Mouse (Mus musculus) cerebellum, adult 11-12 months (tissue): ENCODE results near the gene Rab1b.

Source experiments
- DNase-seq: peaks from one replicate; pipeline ENCODE4 v3.0.0; 2022

The Rab1b gene

DNA sequence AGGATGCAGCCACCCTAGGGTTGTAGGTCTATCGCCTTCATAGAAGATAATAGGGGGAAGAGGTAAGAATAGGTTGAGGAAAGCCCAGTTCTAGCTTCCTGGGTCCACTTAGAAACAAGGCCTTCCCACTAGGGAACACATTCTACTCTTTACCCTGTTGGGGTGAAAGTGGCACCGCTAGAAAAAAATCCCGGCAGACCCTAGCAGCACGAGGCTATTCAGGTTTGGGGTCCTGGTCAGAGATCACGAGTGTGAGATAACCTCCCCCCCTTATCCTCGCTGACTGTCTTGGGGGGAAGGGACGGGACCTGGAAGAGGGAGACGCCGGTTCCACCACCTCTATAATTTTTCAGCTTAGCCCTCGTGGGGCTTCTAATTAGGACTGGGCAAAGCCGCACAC, 35.8 kb downstream of the Rab1b start:
- no peak for DNase-seq

DNA sequence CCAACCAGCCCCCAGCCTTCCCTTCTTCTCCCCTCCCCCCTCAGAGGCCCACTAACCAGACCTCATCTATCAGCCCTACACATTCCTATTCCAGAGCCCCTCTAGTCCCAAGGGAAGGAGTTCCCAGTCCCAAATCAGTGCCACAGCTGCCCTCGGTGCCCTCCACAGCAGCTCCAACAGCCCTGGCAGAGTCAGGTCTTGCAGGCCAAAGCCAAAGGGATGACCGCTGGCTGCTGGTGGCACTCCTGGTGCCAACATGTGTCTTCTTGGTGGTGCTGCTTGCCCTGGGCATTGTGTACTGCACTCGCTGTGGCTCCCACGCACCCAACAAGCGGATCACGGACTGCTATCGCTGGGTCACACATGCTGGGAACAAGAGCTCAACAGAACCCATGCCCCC, 36.9 kb downstream of the Rab1b start:
- DNase-seq = peak; percentile 31

DNA sequence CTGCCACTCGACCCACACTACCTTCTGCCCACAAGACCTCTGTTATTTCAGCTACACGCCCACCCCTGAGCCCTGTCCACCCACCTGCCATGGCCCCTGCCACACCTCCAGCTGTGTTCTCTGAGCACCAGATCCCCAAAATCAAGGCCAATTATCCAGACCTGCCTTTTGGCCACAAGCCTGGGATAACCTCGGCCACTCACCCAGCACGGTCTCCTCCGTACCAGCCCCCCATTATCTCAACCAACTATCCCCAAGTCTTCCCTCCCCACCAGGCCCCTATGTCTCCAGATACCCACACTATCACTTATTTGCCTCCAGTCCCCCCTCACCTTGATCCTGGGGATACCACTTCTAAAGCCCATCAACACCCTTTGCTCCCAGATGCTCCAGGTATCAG, 37.4 kb downstream of the Rab1b start:
- peak; percentile 33 for DNase-seq

DNA sequence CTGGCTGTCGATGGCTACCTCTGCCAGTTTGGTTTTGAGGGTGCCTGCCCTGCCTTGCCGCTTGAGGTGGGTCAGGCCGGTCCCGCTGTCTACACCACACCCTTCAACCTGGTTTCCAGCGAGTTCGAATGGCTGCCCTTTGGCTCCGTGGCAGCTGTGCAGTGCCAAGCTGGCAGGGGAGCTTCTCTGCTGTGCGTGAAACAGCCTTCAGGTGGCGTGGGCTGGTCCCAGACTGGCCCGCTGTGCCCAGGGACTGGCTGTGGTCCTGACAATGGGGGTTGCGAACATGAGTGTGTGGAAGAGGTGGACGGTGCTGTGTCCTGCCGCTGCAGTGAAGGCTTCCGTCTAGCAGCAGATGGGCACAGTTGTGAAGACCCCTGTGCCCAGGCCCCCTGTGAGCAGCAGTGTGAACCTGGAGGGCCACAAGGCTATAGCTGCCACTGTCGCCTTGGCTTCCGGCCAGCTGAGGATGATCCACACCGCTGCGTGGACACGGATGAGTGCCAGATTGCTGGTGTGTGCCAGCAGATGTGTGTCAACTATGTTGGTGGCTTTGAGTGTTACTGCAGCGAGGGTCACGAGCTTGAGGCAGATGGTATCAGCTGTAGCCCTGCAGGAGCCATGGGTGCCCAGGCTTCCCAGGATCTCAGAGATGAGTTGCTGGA, 38.2 kb downstream of the Rab1b start:
- DNase-seq = peak; percentile 47

DNA sequence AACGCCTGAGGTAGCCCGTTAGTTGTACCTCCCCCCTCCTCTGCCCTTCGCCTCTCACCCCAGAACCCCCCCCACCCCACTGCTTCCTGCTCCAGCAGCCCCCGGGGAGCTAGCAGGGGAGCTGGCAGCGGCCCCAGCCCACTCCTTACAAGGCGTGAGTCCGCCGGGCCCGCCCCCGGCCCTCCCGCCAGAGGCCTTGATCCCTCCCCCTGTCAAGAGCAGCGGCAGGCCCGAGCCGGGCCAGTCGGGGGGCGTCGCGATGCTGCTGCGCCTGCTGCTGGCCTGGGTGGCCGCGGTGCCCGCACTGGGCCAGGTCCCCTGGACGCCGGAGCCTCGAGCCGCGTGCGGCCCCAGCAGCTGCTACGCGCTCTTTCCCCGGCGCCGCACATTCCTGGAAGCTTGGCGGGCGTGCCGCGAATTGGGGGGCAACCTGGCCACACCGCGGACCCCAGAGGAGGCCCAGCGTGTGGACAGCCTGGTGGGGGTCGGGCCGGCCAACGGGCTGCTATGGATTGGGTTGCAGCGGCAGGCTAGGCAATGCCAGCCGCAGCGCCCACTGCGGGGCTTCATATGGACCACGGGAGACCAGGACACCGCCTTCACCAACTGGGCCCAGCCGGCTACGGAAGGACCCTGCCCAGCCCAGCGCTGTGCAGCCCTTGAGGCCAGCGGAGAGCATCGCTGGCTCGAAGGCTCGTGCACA, 38.9 kb downstream of the Rab1b start, which contains the start of gene Cd248:
Cd248 (plus strand) TSS at position 212 of the 703 bp plus-strand sequence.
- peak; percentile 38 for DNase-seq

DNA sequence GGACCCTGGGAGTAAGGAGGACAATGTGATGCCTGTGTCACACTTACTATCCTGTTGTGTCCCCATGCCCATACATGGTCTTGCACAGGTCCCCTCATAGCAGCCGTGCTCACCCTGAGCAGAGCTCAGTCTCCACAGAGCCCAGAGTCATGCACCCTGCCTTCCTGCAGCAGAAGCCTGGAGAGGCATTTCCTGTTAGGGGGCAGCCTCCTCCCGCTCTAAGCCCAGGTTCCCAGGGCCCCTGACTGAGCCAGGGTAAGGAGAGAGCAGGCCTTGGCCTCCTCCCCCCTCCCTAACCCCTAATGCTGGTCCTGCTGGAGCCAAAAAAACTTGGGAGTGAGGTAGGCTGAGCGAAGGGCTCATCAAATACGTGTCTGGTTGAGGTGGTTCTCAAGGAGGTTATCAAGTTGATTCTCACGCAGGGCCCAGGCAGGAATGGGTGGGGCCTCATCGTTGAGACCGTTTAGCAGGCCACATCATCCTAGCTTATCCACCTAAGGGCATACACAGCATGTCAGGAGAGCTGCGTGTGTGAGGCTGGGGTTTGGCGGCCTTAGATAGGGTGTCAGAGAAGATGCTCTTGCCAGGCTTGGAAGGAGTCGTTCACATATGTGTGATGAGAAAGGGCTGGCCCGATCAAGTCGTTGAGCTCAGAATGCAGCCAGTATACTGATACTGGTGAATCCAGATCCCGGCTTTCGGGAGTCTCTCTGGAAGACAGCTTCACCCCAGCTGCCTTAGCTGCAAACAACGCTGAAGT, 39.7 kb downstream of the Rab1b start:
- no peak for DNase-seq

DNA sequence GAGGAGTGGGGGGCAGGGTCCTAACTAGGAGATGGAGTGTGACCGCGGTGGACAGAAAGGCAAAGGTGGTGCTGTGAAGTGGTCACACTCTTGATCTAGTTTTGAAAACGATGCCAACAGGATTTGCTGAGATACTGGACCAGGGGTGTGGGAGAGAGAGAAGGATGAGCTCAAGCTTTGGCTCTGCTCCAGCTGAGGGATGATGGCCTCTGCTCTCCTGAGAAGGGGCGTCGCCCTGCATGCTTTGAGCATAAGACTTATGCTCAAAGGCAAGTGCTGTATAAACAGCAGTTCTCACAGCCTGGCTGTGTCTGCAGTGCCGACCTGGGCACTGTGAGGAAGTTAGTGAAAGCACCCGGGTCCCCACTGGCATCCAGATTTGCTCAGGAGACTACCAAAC, 41.8 kb downstream of the Rab1b start:
- no peak for DNase-seq

DNA sequence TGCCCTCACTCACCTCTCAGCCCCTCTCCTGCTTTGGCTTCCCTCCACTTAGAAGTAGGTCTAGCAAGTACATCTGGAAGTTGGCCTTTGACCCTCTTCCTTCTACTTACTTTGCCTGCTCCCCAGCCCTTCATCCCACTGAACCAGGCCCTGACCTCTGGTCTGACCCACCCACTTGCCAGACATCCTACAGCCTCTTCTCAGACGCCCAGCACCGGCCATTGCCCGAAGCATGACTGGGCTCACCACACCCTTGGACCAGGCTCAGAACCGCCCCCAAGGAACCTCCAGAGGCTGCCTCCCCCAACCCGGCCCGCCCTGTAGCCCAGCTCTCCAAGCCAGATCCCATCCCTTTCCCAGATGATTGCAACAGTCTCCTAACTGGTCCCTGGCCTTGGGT, 44.4 kb downstream of the Rab1b start:
- no peak for DNase-seq

DNA sequence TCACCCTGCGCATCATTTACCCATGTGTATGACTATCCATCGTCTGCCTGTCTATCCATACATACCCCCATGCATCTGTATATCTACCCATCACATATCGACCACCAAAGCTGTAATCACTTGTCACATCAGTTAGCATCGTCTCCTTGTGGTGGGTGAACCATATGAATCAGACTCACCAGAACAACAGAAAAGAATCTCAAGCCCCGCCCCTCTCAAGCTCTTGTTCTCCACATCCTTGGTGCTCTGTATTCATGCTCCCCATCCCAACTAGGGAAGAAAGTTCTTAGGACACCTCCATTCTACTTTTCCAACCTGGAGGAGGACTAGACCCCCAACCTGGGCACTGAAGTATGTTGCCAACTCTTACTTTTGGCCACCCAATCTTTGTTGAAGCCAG, 44.8 kb downstream of the Rab1b start:
- DNase-seq = no peak

DNA sequence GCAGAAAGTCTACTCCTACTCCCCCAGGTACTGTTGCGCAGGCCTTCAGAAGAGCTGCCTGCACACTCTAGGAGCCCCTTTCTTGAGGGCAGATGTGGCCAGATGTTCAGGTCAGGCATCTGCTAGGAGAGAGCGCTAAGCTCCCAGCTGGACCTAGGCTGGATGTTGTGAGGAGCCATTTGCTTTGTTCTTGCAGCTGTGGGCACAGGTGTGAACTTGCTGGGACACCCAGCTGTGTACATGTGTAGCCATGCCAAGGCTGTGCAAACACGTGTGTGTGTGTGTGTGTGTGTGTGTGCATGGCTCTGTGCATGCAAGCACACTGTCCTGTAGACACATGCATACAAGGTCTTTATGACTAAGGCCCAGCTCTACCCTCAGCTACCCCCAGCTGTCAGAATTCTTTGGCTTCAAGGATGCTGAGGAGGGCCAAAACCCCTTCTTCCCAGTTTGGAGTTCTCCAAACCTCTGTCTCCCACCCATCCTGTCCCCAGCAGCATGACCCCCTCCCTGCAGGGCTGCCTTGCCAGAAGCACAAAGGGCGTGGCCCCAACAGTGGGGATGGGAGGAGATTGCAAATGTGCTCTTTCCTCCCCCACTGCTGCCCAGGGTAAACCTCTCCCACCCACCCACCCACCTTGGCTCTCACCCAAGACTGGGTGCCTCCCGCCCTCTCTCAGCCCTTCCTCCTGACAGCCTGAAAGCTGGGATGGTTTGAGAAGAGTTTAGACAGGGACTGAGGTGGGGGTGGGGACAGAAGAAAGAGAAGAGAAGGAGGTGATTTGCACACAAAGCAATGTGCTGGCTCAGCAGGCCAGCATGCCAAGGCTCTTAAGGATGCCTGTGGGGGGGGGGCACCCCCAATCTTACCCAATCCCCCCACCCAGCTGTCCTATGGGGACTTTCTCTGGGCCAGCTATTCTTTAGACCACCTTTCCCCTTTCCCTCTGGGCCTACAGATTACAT, 46.2 kb downstream of the Rab1b start:
- no peak for DNase-seq

DNA sequence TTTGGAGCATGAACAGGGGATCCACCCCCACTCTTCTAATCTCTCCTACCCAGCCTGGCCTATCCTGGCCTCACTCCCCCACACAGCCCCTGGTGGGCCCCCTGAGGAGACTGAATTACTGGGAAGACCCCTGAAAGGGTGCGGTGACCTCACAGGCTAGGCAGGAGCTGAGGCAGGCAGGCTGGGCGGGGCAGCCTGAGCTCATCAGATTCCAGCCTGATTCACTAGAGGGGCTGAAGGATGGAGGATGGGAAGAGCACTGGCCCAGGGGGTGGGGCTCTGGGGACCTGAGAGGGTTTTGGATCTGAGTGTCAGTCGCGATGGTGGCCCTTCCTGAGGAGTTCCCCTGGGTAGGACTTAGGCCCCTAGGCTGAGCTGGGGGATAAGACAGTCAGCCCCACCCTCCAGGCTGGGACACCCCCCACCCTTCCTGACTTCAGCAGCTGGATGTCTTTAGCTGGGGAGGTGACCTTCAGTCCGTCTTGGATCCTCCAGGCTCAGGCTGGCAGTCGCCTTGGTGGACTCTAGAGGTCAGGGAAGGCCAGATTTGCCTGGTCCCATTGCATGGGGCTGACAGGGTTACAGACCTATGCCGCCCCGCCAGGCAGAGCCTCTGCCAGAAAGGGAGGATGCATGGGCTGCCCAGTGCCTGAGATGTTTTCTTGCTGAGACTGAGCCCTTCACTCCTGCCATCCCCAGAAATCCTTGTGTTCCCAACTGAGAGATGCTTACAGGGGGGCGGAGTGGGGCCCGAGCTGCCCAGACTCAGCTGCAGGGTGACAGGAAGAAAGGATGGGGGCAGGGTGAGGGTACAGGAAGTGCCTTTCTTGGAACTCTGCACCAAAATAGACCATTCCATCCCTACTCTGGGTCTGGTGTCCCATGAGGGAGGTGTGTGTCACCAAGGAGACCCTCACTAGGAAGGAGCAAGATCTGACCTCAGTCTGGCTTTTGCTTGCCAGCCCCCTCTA, 47.8 kb downstream of the Rab1b start:
- DNase-seq = no peak

DNA sequence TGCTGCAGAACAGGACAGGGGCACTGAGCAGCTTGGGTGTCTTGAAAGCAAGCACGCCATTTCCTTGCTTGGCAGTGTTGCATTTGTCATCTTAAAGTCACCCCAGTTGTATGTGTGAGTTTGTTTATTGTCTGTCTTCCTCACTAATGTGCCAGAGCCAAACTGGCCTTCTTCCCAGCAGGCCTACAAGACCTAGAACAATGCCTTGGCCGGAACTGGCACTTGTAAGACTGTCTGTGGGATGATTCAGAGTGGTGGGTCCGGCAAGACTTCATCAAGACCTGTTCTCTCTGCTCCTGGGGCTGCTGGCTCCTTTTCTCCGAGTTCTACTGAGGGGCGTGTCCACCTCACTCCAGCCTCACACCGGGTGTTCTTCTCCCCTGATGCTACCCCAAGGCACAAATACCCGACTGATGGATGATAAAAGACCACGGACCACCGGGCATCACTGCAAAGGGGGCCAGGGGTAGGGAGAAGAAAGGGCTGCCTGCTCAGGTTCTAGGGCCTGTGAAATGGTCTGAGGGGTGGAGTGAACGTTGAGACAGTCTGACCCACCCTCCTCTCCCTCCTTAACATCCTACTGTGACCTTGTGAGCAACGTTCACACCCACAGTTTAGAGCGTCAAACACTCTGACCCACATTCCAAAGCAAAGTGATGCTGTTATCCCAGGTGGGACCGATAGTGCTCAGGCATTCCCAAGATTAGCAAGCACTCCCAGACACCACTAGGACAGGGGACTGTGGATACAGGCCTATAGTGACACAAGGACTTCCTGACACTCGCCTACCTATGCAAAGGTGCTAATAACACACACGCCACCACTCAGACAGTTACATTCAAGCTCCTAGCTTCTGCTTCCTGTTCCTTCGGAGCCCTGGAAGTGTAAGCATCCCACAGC, 48.7 kb downstream of the Rab1b start:
- DNase-seq = no peak

DNA sequence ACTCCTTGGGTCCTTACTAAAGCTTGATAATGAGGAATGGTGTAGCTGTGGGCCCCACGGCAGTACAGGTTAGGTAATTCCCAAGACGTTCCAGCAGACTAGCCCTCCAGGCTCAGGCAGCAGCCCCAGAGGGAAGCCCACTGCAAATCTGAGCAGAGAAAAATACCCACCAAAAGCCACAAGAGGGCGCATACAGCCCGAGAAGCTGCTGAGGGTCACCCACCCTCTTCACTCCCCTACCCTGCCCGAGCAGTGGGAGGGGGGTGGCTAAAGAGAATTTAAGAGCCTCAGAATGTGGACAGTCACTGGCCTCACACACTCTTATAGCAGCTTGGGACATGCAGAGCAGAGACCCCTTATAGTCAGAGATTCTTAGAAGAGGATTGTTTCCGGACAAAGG, 50.6 kb downstream of the Rab1b start:
- no peak for DNase-seq

DNA sequence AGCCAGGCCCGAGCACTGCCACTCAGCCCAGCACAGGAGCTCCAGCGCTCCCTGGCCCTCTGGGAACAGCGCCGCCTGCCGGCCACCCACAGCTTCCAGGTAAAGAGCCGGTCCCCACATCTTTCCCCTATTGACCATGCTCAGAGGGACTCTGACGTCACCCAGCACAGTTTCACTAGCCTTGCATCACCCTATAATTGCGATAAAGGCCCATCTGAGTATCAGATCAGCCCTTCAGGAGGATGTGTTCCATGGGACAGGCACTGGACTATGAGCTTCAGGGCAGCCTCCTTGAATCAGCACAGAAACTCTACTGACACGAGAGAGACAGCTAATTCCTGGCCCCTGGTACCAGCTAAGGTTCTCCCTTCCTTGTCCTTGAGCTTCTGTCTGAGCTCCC, 53.0 kb downstream of the Rab1b start:
- DNase-seq = peak; percentile 80

DNA sequence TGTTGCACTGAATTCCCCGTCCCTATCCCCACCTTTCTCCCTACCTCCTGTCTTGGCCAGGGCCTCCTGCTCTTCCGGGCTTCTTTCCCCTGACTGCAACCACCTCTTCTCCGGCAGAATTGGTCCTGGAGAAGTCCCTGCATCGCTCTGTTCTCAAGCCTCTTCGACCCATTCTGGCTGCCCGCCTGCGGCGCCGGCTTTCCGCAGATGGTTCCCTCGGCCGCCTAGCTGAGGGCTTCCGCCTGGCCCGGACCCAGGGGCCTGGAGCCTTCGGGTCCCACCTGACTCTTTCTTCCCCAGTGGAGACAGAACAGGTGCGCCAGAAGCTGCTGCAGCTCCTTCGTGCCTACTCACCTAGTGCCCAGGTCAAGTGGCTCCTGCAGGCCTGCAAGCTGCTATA, 54.0 kb downstream of the Rab1b start:
- DNase-seq = peak; percentile 82

DNA sequence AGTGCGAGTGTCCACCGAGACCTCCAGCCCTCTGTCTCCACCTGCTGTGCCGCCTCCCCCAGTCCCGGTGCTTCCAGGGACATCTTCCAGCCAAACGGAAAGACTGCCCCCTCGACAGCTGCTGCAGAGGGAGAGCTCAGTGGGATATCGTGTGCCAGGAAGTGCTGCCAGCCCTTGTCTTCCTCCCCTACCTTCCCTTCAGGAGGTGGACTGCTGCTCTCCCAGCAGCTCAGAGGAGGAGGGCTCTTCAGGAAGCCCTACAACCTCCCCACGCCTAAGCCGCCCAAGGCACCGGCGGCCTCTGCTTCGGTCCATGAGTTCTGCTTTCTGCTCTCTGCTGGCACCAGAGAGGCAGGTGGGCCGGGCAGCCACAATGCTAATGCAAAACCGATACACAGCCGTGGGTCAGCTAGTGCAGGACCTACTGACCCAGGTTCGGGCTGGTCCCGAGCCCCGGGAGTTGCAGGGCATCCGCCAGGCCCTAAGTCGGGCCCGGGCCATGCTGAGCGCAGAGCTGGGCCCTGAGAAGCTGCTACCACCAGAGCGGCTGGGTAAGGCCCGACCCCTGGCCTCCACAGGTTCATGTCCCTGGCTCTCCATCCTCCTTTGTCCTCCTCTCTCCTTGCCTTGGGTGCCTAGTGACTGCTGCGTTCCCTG, 54.6 kb downstream of the Rab1b start:
- peak; percentile 75 for DNase-seq

DNA sequence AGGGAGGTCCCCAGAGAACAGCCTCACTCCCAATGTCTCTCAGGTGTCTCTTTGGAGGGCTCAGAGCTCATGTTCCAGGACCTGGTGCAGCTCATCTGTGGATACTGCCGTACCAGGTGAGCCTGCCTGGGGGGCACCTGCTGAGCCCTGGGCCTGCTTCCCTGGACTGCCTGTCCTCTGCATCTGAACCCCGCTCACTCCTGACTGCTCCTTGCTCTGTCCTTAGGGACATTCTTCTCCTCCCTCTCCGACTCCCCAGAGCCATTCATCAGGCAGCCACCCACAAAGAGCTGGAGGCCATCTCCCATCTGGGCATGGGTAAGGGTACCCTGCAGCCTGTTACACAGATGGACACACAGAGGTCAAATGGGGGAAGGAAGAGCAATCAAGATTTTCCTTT, 55.4 kb downstream of the Rab1b start:
- no peak for DNase-seq

DNA sequence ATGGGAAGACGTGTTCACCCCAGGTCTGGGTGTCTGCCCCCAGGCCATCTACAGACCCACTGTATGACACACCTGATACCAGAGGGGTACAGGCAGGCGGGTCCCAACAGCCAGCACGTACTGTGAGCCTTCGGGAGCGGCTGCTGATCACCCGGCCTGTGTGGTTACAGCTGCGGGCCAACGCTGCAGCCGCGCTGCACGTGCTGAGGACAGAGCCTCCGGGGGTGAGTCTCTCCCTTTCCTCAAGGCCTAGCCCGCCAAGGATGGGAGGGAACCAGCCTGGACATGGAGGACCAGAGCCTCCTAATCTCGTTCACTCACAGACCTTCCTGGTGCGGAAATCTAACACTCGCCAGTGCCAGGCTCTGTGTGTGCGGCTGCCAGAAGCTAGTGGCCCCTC, 55.8 kb downstream of the Rab1b start:
- no peak for DNase-seq

DNA sequence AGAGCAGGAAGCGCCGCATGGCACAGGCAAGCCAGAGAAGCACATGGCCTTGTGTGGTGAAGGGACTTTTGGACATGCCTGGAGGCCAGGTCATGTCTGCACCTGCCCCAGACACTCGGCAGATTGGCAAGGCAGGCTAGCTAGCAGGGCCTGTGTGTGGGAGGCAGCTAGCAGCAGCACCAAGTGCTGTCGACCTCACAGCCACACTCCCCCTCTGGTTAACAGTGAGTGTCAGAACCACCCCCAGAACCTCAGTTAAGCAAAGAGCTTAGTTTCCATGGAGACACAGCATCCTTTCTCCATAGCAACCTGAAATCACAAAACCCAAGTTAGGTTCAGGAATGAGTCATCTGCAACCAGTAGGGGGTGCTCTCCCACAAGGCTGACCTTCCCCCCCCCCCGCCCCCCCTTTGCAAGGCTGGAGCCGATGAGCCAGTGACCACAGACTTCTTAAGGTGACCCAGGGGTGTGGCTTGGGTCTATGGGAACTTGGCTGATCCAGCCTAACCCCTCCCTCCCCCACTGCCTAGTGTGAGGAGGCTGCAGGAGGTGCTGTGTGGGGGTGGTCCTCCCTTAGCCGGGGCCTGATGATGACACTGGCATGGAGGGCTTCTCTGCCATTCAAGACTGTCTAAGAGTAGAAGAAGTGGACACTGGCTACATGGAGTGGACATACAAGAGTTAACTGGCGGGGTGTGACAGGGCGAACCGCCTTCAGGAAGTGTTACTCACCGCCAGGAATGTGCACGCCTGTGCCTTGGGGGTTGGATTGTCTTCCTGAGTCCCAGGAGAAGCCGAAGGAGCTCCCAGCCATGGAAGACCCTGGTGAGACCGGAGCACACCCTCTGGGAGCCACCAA, 56.6 kb downstream of the Rab1b start, which contains the start of gene Rin1:
Rin1 (plus strand) TSS at position 435 of the 859 bp plus-strand sequence.
- DNase-seq = peak; percentile 67
